Mouse (Mus musculus) hindlimb bud, embryonic 11.5 days (tissue): ENCODE data around the gene E4f1.
A peak's percentile ranks its signal among the peaks of the same experiment; 100 is the strongest.
"Not testable (repeated sequence)": the region's sequence is repeated elsewhere in the genome, so short reads cannot be mapped to it uniquely, and the experiment has no call there.

Experiments used
- DNase-seq: peaks from one replicate; pipeline ENCODE4 v3.0.0-alpha.2; 2012; ENCODE audit warnings: low read depth, low spot score; ENCODE audit errors: extremely low spot score

Gene E4f1

DNA sequence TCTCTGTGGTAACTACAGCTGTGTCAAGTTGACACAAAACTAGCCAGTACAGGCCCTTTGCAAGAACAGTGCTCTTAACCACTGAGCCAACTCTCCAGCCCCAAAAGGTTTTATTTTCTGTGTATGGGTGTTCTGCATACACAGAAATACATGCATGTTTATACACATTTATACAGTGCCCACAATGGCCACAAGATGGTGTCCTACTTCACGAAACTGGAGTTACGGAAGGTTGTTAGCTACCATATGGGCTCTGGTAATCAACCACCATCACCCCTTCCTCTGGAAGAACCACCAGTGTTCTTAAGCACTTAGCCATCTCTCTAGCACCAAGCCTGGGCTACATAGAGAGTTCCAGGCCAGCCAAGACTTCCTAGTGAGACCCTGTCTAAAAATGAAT, 8.5 kb downstream of the E4f1 start:
- DNase-seq, result peak; percentile 28

DNA sequence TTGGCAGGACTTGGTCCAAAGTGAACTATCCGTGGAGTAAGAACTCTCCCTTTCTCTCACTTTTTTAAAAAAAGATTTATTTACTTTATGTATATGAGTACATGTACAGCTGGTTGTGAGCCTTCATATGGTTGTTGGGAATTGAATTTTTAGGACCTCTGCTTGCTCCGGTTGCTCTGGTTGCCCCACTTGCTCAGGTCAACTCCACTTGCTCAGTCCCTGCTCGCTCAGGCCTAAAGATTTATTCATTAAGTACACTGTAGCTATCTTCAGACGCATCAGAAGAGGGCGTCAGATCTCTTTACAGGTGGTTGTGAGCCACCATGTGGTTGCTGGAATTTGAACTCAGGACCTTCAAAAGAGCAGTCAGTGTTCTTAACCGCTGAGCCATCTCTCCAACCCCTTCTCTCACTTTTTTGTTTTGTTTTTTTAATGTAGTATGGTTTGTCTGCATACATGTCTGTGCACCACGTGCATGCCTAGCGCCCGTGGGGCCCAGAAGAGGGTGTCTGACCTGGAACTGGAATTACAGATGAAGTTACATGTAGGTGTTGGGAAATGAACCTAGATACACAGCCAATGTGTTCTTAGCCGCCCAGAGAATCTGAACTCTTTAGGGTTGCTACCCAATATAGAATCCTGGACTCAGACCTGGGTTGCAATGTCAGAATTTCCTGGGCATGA, 14.4 kb downstream of the E4f1 start:
- DNase-seq, result not testable (repeated sequence)

DNA sequence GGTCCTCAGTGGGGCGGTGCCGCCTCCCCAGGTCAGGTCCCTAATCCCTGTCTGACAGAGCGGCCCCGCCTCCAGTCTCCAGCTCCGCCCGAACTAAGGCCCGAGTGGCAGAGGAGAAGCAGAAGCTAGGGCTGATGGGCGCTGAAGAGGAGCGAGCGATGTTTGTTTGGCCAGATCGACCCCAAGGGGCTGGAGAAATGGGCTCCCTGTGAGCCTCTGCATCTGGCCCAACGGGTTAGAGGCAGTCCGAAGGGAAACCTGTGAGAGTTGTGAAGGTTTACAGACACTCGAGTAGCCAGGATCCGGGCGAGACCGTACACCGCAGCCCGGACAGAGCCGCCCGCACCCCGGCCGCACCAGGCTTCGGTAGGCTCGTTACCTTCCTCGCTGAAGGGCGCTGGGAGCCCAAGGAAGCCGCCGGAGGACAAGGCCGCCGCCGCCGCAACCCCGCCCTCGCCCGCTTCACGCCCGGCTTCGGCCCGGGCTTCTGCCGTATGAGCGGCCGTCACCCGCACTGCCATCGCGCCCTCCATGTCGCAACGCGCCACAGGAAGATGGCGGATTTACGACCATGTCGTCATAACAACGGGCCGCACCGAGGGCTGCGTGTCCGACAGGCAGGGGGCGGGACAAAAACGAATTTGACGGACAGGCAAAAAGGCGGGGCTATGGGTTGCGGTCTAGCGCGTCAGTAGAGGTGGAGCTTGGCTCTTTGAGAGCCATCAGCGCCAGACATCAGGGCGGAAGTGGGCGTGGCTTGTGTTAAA, 15.2 kb downstream of the E4f1 start:
- peak; percentile 95 for DNase-seq

- DNase-seq, result no peak
Observed at GRCm38 (mm10) chr17:24454218-24454755, 15.8 kb downstream of the E4f1 start.

- no peak for DNase-seq
Observed at GRCm38 (mm10) chr17:24453372-24453771, 16.7 kb downstream of the E4f1 start.

GRCm38 (mm10) chr17:24451220-24451619, 18.9 kb downstream of the E4f1 start:
- no peak for DNase-seq

- DNase-seq, result no peak
Observed at GRCm38 (mm10) chr17:24449507-24449906, 20.6 kb downstream of the E4f1 start.

DNA sequence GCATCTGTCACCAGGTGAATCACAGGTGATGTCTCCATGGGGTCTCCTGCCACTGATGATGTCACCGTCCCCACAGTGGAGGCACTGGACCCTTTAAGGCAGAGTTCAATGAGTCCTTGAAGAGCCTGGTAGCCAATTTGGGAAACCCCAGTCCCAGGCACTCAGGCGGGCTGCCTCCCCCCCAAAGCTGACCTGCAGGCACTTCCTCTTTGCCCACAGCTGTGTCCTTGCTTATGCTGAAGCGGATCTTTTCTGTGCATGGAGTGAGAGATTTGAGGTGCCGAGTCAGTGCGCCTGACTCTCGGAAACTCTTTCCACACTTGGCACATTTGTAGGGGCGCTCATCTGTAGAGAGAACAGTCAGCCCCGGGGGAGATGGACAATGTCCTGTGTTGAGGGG, 23.5 kb downstream of the E4f1 start:
- DNase-seq, result no peak

DNA sequence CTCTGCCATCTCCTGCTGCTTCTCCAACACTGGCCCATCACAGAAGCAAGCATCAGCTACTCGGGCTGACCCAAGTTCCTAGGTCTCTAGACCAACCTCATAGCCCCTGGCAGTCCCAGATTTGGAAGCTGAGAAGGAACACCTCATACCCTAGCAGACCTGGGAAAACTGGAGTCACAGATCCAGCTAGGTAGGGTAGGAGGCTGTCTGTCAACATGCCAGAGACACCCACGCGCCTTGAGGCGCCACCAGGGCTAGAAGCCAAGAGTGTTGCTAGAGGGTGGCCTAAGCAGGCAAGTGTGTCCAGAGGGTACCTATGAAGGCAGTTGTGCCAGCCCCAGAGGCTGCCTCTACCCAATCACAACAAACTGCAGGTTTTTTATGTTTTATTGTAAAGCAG, 26.7 kb downstream of the E4f1 start:
- no peak for DNase-seq

- DNase-seq, result no peak
Observed at GRCm38 (mm10) chr17:24442632-24443155, 27.4 kb downstream of the E4f1 start, which contains the start of gene Dnase1l2. Gene Dnase1l2, minus strand, starts transcription at chr17:24443105.

- DNase-seq, result no peak
Observed at GRCm38 (mm10) chr17:24442107-24442506, 28.0 kb downstream of the E4f1 start.

DNA sequence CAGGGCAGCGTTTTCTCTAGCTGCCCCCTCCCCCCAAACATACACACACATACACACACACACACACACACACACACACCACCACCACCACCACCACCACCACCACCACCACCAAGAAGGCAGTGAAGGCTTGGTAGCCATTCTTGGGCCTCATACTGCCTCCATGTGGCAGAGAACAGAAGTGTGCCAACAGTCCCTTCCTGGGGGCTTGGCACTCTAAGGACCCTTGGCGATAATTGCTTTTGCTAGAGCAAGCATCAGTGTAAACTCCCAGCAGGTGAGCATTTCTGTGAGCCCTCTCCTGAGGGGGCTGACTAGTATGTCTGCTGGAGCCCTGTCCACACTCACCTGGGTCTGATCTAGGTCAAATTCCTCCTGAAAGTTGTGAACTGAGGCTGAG, 29.0 kb downstream of the E4f1 start:
- no peak for DNase-seq

DNA sequence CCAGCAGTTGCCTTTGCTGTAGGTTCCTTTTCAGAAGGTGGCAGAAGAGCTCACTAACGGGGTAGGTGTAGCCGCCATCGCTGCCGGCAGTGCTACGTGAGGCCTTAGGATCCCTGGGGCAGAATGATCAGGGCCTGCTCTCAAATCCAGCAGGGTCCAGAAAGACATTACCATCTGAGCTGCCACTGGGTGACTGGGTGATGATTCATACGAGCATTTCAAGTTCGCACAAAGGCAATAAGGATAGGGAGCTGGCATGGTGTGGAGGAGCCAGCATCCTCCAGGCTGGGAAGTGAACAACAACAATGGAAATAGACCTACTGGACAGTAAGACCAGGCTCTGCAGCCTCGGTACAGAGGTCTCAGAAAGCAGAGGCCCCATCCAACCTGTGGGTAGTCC, 29.7 kb downstream of the E4f1 start:
- no peak for DNase-seq

GRCm38 (mm10) chr17:24437016-24437415, 33.1 kb downstream of the E4f1 start:
- no peak for DNase-seq

- DNase-seq, result no peak
Observed at GRCm38 (mm10) chr17:24429201-24429983, 40.7 kb downstream of the E4f1 start.

DNA sequence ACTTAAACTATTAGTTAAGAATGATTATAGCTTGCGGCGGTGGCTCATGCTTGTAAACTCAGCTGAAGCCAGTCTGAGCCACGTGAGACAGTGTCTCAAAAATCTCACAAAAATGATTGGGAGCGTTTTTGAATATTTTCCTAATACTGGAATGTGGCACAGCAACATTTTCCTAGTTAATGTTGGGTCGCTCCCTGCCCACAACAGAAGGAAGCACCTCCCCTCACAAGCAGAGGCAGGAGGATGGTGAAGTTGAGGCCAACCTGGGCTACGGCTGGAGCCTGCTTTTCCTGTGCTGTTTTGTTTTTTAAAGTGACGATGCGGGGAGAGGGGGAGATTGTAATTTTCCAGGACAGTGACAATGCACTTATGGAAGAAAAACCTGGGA, 42.9 kb downstream of the E4f1 start:
- DNase-seq, result no peak

GRCm38 (mm10) chr17:24426471-24427169, 43.5 kb downstream of the E4f1 start, which contains the start of gene Eci1:
Gene Eci1, plus strand, starts transcription at chr17:24426641.
- DNase-seq, result peak; percentile 62

GRCm38 (mm10) chr17:24425905-24426304, 44.2 kb downstream of the E4f1 start:
- DNase-seq, result no peak

DNA sequence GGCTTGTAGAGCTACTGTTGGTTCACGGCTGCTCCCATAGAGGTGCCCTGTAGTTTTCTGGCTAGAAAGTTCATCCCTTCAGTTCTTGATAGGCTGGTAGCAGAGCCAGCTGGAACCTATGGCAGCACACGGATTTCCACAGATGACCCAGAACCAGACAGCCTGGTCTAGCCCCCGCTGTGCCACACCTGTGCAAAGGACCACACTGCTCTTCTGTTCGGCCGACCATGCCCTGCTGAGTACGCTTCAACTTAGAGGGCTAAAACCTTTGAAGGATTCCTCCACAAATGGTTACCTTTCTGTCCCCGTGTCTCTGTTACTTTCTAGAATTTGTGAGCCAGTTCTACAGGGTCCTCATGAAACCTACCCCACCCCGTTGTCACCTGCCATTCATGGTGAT, 44.8 kb downstream of the E4f1 start:
- not testable (repeated sequence) for DNase-seq

DNA sequence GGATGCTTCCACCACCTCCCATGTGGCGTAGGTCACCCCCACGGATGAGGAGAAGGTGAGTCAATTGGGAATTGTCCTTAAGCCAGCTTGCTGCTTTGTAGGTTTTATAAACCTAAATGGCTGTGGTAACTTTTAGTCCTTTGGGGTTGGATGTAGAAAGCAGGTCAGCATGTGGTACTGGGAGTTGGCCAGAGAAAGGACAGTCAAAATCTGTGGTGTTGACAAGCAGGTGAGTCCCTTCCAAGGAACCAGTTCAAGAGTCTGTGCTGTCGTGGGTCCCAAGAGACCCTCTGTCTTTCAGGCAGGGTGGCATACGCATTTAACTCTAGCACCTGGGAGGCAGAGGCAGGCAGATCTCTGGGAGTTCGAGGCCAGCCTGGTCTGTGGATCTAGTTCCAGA, 45.6 kb downstream of the E4f1 start:
- no peak for DNase-seq

DNA sequence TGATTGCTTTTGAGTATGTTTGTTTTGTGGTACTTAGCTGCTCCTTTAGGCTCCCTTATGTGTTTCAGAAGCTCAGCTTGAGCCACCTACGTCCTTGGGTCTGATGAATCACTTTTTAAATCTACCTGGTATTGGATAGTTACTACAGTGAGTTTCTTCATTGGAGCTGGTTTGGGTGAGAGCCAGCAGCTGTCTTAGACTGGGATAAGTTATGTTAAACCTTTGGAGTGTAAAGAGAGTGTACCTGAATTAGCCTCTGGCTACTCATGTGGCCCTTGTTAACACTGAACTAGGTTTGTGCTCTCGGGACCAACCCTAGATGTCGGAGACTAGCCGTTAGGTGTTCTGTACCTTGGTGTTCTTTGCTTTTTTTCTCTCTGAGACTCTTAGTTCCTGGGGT, 47.0 kb downstream of the E4f1 start:
- no peak for DNase-seq
